Mouse (Mus musculus) midbrain, embryonic 16.5 days (tissue): ENCODE data around the gene Olfr1369-ps1. TPM values are rescaled to one million over a fixed set of nuclear protein-coding genes. Genes with fewer than 3 reads are reported as not detected.

Experiments
- ATAC-seq: fragments of 200-750 bp; cut with Nextera tagmentation; 2 replicates; pipeline ENCODE4 v1.8.0; 2017; ENCODE audit warnings: moderate TSS enrichment
- H3K27ac ChIP-seq: fragments of 300-500 bp; sonication (generic); 2 replicates; pipeline ENCODE4 v1.5.1; 2014; ENCODE audit warnings: mild to moderate bottlenecking, low read length, mixed read lengths
- H3K27me3 ChIP-seq: fragments of 300-500 bp; sonication (generic); 2 replicates; pipeline ENCODE4 v1.6.1; 2014; ENCODE audit warnings: low read depth, low read length, mixed read lengths; ENCODE audit not compliant: control insufficient read depth, insufficient read depth
- H3K36me3 ChIP-seq: fragments of 300-500 bp; sonication (generic); 2 replicates; pipeline ENCODE4 v1.6.1; 2014; ENCODE audit warnings: mild to moderate bottlenecking, low read length, moderate library complexity, mixed read lengths; ENCODE audit not compliant: control insufficient read depth, insufficient read depth
- H3K4me1 ChIP-seq: fragments of 300-500 bp; sonication (generic); 2 replicates; pipeline ENCODE4 v1.6.1; 2014; ENCODE audit warnings: mild to moderate bottlenecking, low read length, mixed read lengths; ENCODE audit not compliant: control insufficient read depth, insufficient read depth
- H3K4me2 ChIP-seq: fragments of 300-500 bp; sonication (generic); 2 replicates; pipeline ENCODE4 v1.6.1; 2014; ENCODE audit warnings: mild to moderate bottlenecking, low read length, mixed read lengths
- H3K4me3 ChIP-seq: fragments of 300-500 bp; sonication (generic); 2 replicates; pipeline ENCODE4 v1.5.1; 2014; ENCODE audit warnings: low read depth, mild to moderate bottlenecking, low read length, moderate library complexity, mixed read lengths
- H3K9ac ChIP-seq: fragments of 300-500 bp; sonication (generic); 2 replicates; pipeline ENCODE4 v1.6.1; 2014; ENCODE audit warnings: low read depth, low read length, mixed read lengths
- H3K9me3 ChIP-seq: fragments of 300-500 bp; sonication (generic); replicated peaks from 2 replicates; pipeline ENCODE4 v1.6.1; 2014; ENCODE audit warnings: mild to moderate bottlenecking, low read length, mixed read lengths; ENCODE audit not compliant: control insufficient read depth, poor library complexity, severe bottlenecking
- whole genome bisulfite sequencing: fragments of 180-500 bp; shearing (Covaris S2); extraction: QIAGEN DNeasy Blood & Tissue Kit; methylation state at CpG from one replicate; pipeline ENCODE4 v1.1.7; 2014; 5-methylcytosine and 5-hydroxymethylcytosine counted together
- polyA plus RNA-seq: library from polyadenylated mRNA; unstranded; fragments of >200 nt; fragmentation: Nextera tagmentation; extraction: Ambion mirVana; gene quantifications from 2 replicates; pipeline ENCODE4 v1.2.1, GENCODE M21; 2015

The Olfr1369-ps1 gene
- polyA plus RNA-seq, 1 experiment from 2014 or later = 0.05 TPM

GRCm38 (mm10) chr13:21145767-21146166, 34.5 kb downstream of the Olfr1369-ps1 start, which contains the start of gene Olfr1368:
Gene Olfr1368, minus strand, starts transcription at chr13:21145867.
- Histone ChIP-seq H3K4me1 (no peaks in the 10 kb centered on the region), H3K27ac (no peak within 1 kb of the TSS), H3K36me3 (no peaks in the 10 kb centered on the region), H3K4me3 (no peak within 1 kb of the TSS), H3K4me2 (no peak within 1 kb of the TSS), H3K9me3 (no peaks in the 10 kb centered on the region), H3K9ac (no peak within 1 kb of the TSS), H3K27me3 (no peaks in the 10 kb centered on the region)
- 79% methylated on average over 4 of the region's 4 CpGs for WGBS
- no peak for ATAC-seq

GRCm38 (mm10) chr13:21155888-21156287, 44.6 kb downstream of the Olfr1369-ps1 start:
- 78% methylated on average over 5 of the region's 5 CpGs for WGBS
- H3K9me3 ChIP-seq = no peaks in the 10 kb centered on the region
- H3K9ac ChIP-seq = no peak overlapping the region
- H3K36me3 ChIP-seq = no peaks in the 10 kb centered on the region
- no peak overlapping the region for H3K27ac ChIP-seq
- H3K4me3 ChIP-seq = no peak overlapping the region
- ATAC-seq = no peak
- H3K27me3 ChIP-seq = no peaks in the 10 kb centered on the region
- peaks cover 8% of the 10 kb centered on the region; the same call in 1 of the 2 replicates for H3K4me1 ChIP-seq
- H3K4me2 ChIP-seq = no peak overlapping the region

- no peaks in the 10 kb centered on the region for H3K36me3 ChIP-seq
- H3K27ac ChIP-seq = no peak overlapping the region
- peaks cover 8% of the 10 kb centered on the region; the same call in 1 of the 2 replicates for H3K4me1 ChIP-seq
- H3K9ac ChIP-seq = no peak overlapping the region
- no peak for ATAC-seq
- no peaks in the 10 kb centered on the region for H3K9me3 ChIP-seq
- no peaks in the 10 kb centered on the region for H3K27me3 ChIP-seq
- 6% methylated on average over 9 of the region's 9 CpGs for WGBS
- H3K4me3 ChIP-seq = peak overlapping the region; percentile 71; the same call in 1 of the 2 replicates
- H3K4me2 ChIP-seq = peak overlapping the region; percentile 90
Observed at GRCm38 (mm10) chr13:21158071-21158470, 46.8 kb downstream of the Olfr1369-ps1 start.

GRCm38 (mm10) chr13:21158785-21159474, 47.6 kb downstream of the Olfr1369-ps1 start:
- under 1% methylated on average over 19 of the region's 19 CpGs for WGBS
- Histone ChIP-seq H3K27ac (no peak overlapping the region), H3K4me2 (peak overlapping the region; percentile 90), H3K4me1 (peaks cover 8% of the 10 kb centered on the region; the same call in 1 of the 2 replicates), H3K27me3 (no peaks in the 10 kb centered on the region), H3K4me3 (peak overlapping the region; percentile 71), H3K9ac (peak overlapping the region; percentile 60), H3K36me3 (no peaks in the 10 kb centered on the region), H3K9me3 (no peaks in the 10 kb centered on the region)
- peak; percentile 53 for ATAC-seq

- H3K9me3 ChIP-seq = no peaks in the 10 kb centered on the region
- H3K9ac ChIP-seq = peak overlapping the region; percentile 60
- ATAC-seq = peak; percentile 36; the same call in 1 of the 2 replicates
- peak overlapping the region; percentile 71 for H3K4me3 ChIP-seq
- H3K27ac ChIP-seq = no peak overlapping the region
- peak overlapping the region; percentile 90 for H3K4me2 ChIP-seq
- H3K27me3 ChIP-seq = no peaks in the 10 kb centered on the region
- peaks cover 8% of the 10 kb centered on the region; the same call in 1 of the 2 replicates for H3K4me1 ChIP-seq
- 1% methylated on average over 15 of the region's 15 CpGs for WGBS
- H3K36me3 ChIP-seq = no peaks in the 10 kb centered on the region
Observed at GRCm38 (mm10) chr13:21159475-21159819, 48.2 kb downstream of the Olfr1369-ps1 start.

GRCm38 (mm10) chr13:21160041-21160511, 48.8 kb downstream of the Olfr1369-ps1 start:
- H3K27ac ChIP-seq = no peak overlapping the region
- peak overlapping the region; percentile 71 for H3K4me3 ChIP-seq
- H3K9ac ChIP-seq = peak overlapping the region; percentile 60
- ATAC-seq = peak; percentile 21
- peak overlapping the region; percentile 90 for H3K4me2 ChIP-seq
- H3K4me1 ChIP-seq = peaks cover 8% of the 10 kb centered on the region; the same call in 1 of the 2 replicates
- no peaks in the 10 kb centered on the region for H3K27me3 ChIP-seq
- WGBS = under 1% methylated on average over 16 of the region's 16 CpGs
- H3K36me3 ChIP-seq = no peaks in the 10 kb centered on the region
- H3K9me3 ChIP-seq = no peaks in the 10 kb centered on the region

GRCm38 (mm10) chr13:21160657-21161590, 49.6 kb downstream of the Olfr1369-ps1 start:
- Histone ChIP-seq H3K4me1 (peaks cover 8% of the 10 kb centered on the region; the same call in 1 of the 2 replicates), H3K36me3 (no peaks in the 10 kb centered on the region), H3K4me3 (peak overlapping the region; percentile 71), H3K27me3 (no peaks in the 10 kb centered on the region), H3K9ac (peak overlapping the region; percentile 59), H3K27ac (peak overlapping the region; percentile 12; the same call in 1 of the 2 replicates), H3K4me2 (peak overlapping the region; percentile 90), H3K9me3 (no peaks in the 10 kb centered on the region)
- WGBS = under 1% methylated on average over 32 of the region's 32 CpGs
- peak; percentile 85 for ATAC-seq

GRCm38 (mm10) chr13:21161591-21161990, 50.3 kb downstream of the Olfr1369-ps1 start:
- Histone ChIP-seq H3K9ac (no peak overlapping the region), H3K27me3 (no peaks in the 10 kb centered on the region), H3K9me3 (no peaks in the 10 kb centered on the region), H3K4me1 (peaks cover 10% of the 10 kb centered on the region), H3K27ac (no peak overlapping the region), H3K36me3 (no peaks in the 10 kb centered on the region), H3K4me3 (peak overlapping the region; percentile 71), H3K4me2 (peak overlapping the region; percentile 90)
- no peak for ATAC-seq
- 33% methylated on average over 2 of the region's 2 CpGs for WGBS
